Mouse (Mus musculus): ENCODE data around the gene Atxn1l.

Gene Atxn1l

GRCm38 (mm10) chr8:109731012-109731411 is 6.5 kb downstream of the Atxn1l start:
- no peak for DNase-seq (ENCODE audit: low spot score in 2 of 2)

GRCm38 (mm10) chr8:109725106-109725505 is 12.4 kb downstream of the Atxn1l start:
- no peak for DNase-seq (ENCODE audit: low spot score in 2 of 2)

- no peak for DNase-seq (ENCODE audit: low spot score in 2 of 2)
Observed at GRCm38 (mm10) chr8:109714961-109715360, 22.6 kb downstream of the Atxn1l start.

- no peak for DNase-seq (ENCODE audit: low spot score in 2 of 2)
Observed at GRCm38 (mm10) chr8:109712521-109712920, 25.0 kb downstream of the Atxn1l start.

GRCm38 (mm10) chr8:109707921-109708320 is 29.6 kb downstream of the Atxn1l start:
- no peak for DNase-seq (ENCODE audit: low spot score in 2 of 2)

GRCm38 (mm10) chr8:109706874-109707237 is 30.7 kb downstream of the Atxn1l start:
- DNase-seq (ENCODE audit: low spot score in 2 of 2), result peak; percentile 50 to 79

- DNase-seq (ENCODE audit: low spot score in 2 of 2), result no peak
Observed at GRCm38 (mm10) chr8:109706076-109706873, 31.3 kb downstream of the Atxn1l start.

- peak; percentile 91 to 93 for DNase-seq (ENCODE audit: low spot score in 2 of 2)
Observed at GRCm38 (mm10) chr8:109705320-109706075, 32.0 kb downstream of the Atxn1l start, which contains the start of gene Zfp821. TSS of gene Zfp821 (plus strand) at chr8:109705546.

GRCm38 (mm10) chr8:109704565-109705319 is 32.8 kb downstream of the Atxn1l start:
- DNase-seq (ENCODE audit: low spot score in 2 of 2), result no peak

GRCm38 (mm10) chr8:109698477-109698876 is 39.1 kb downstream of the Atxn1l start:
- no peak for DNase-seq (ENCODE audit: low spot score in 2 of 2)

GRCm38 (mm10) chr8:109697754-109698153 is 39.8 kb downstream of the Atxn1l start:
- DNase-seq (ENCODE audit: low spot score in 2 of 2), result no peak

- DNase-seq (ENCODE audit: low spot score in 2 of 2), result no peak
Observed at GRCm38 (mm10) chr8:109694154-109694553, 43.4 kb downstream of the Atxn1l start.

- peak; percentile 97 for DNase-seq (ENCODE audit: low spot score in 2 of 2)
Observed at GRCm38 (mm10) chr8:109693146-109693900, 44.2 kb downstream of the Atxn1l start, which contains the start of gene Ist1. TSS of gene Ist1 (minus strand) at chr8:109693260.

GRCm38 (mm10) chr8:109692443-109693145 is 44.9 kb downstream of the Atxn1l start:
- DNase-seq (ENCODE audit: low spot score in 2 of 2), result no peak

- no peak for DNase-seq (ENCODE audit: low spot score in 2 of 2)
Observed at GRCm38 (mm10) chr8:109691769-109692168, 45.8 kb downstream of the Atxn1l start.

GRCm38 (mm10) chr8:109687248-109687647 is 50.3 kb downstream of the Atxn1l start:
- DNase-seq (ENCODE audit: low spot score in 2 of 2), result no peak

- no peak for DNase-seq (ENCODE audit: low spot score in 2 of 2)
Observed at GRCm38 (mm10) chr8:109682120-109682519, 55.4 kb downstream of the Atxn1l start.

- no peak for DNase-seq (ENCODE audit: low spot score in 2 of 2)
Observed at GRCm38 (mm10) chr8:109681535-109681934, 56.0 kb downstream of the Atxn1l start.

All from urinary bladder, postnatal 4 days (tissue).